Mouse (Mus musculus) heart, adult 2 months (tissue): Measurements from ENCODE around the gene St7.

Experiments used
- CTCF ChIP-seq: fragments of 200-600 bp; IDR thresholded peaks from 2 replicates; pipeline ENCODE4 v1.8.1; 2022; ENCODE audit warnings: antibody characterized with exemption, mild to moderate bottlenecking, moderate library complexity
- EP300 ChIP-seq: fragments of 200-500 bp; IDR thresholded peaks from 2 replicates; pipeline ENCODE4 v1.6.1; 2011; ENCODE audit warnings: low read depth, low read length, control low read depth; ENCODE audit not compliant: insufficient read depth
- POLR2A ChIP-seq: fragments of 200-500 bp; IDR thresholded peaks from 2 replicates; pipeline ENCODE4 v1.6.1; 2011; ENCODE audit warnings: mild to moderate bottlenecking, low read depth, low read length, control low read depth; ENCODE audit not compliant: insufficient read depth

DNA sequence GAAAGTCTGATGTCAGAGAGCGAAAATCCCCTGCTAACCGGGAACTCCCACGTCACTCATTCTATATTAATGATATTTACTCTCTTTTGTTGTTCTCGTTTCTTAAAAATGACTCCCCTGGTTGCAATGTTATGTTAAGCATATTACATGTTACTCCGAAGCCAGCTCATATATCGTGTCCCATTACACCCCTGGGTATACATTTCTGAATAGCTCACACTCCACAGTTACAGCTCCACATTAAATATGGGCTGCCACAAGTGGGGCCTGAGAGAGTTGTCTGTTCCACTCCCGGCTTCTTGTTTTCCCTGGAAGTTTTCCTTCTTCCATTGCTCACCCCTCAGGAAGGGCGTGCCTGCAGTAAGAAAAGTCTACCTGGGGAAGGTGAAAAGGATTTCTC lies 259.0 kb downstream of the St7 start:
- TF ChIP-seq CTCF = no peak
- TF ChIP-seq POLR2A = no peak
- no peak for TF ChIP-seq EP300
